ENCODE assay signal across 10 mouse cellular contexts in genomic region chr3:34522054-34522684, GRCm38 (mm10).
"Had no signal": no experiment of that assay in that cellular context is flagged by ENCODE, and none has a peak within 500 bp of the region (broad histone marks: within the 10 kb centered on the region; RNA-seq: fewer than 3 reads in every experiment).

No protein-coding gene starts in this region.

- H3K9ac ChIP-seq: liver, embryonic 15.5 days had no signal

- ATAC-seq: lung, postnatal 0 days had no signal

- H3K4me2 ChIP-seq: liver, embryonic 11.5 days; liver, embryonic 15.5 days had no signal

- H3K27ac ChIP-seq: left cerebral cortex, adult 2 months; limb, embryonic 10.5 days; liver, embryonic 15.5 days had no signal

- H3K36me3 ChIP-seq: limb, embryonic 10.5 days; liver, embryonic 15.5 days had no signal

- H3K4me3 ChIP-seq: left cerebral cortex, adult 2 months; limb, embryonic 10.5 days; liver, embryonic 15.5 days had no signal

- H3K27me3 ChIP-seq: liver, embryonic 15.5 days had no signal

- H3K9me3 ChIP-seq: limb, embryonic 10.5 days; liver, embryonic 15.5 days had no signal

- H3K4me1 ChIP-seq: limb, embryonic 10.5 days; liver, embryonic 15.5 days had no signal

- DNase-seq: kidney, postnatal 25 days; lung, adult 2 months; lung, postnatal 36 days; right cerebral cortex, postnatal 14 days; thymus, postnatal 4 days had no signal
